Mouse (Mus musculus): ENCODE measurements at regions not wholly inside any gene's neighbourhood (a gene's known extent, or its start where the extent isn't known, plus 50 kb on each side); places are given as distances from the start of the nearest gene placed in this dataset.

DNA sequence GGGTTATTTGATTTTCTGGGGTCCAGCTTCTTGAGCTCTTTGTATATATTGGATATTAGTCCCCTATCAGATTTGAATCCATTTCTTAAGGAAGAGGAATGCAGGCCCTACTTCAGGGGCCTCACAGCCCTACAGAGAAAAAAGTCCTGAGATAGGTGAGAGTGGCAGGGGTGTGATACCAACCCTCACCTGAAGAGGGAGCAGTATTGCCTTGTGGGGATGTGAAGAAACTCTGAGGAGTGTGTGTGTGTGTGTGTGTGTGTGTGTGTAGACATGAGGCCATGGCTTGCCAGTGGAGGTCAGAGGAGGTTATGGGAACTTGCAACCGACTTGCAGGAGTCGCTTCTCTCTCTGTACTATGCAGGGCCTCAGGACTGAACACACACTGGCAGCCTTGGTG, 141.2 kb downstream of the Tex29 start:
- TF ChIP-seq CTCF (IDR thresholded peaks at IDR 0.05; ENCODE audit: low read depth) (peak; percentile 43), EP300 (IDR thresholded peaks at IDR 0.05; ENCODE audit: low read depth) (no peak)
